Mouse (Mus musculus) heart, postnatal 0 days (tissue): Measurements from ENCODE around the gene Phf21a. TPM values are rescaled to one million over a fixed set of nuclear protein-coding genes. Genes with fewer than 3 reads are reported as not detected.

Experiments
- ATAC-seq: fragments of 200-750 bp; cut with Nextera tagmentation; 2 replicates; pipeline ENCODE4 v1.8.0; 2017; ENCODE audit warnings: low read depth, moderate number of reproducible peaks, moderate library complexity; ENCODE audit not compliant: insufficient read depth
- DNase-seq: peaks from one replicate; pipeline ENCODE4 v3.0.0-alpha.2; 2016; ENCODE audit warnings: low spot score
- H3K27ac ChIP-seq: fragments of 300-500 bp; sonication (generic); 2 replicates; pipeline ENCODE4 v1.5.1; 2014; ENCODE audit warnings: low read depth, mild to moderate bottlenecking
- H3K27me3 ChIP-seq: fragments of 300-500 bp; sonication (generic); 2 replicates; pipeline ENCODE4 v1.6.1; 2014; ENCODE audit warnings: low read length, mixed read lengths; ENCODE audit not compliant: control insufficient read depth, insufficient read depth
- H3K36me3 ChIP-seq: fragments of 300-500 bp; sonication (generic); replicated peaks from 2 replicates; pipeline ENCODE4 v1.6.1; 2014; ENCODE audit warnings: low read length, mixed read lengths; ENCODE audit not compliant: control insufficient read depth, insufficient read depth
- H3K4me1 ChIP-seq: fragments of 300-500 bp; sonication (generic); 2 replicates; pipeline ENCODE4 v1.6.1; 2014; ENCODE audit warnings: antibody characterized with exemption; ENCODE audit not compliant: control insufficient read depth, insufficient read depth
- H3K4me2 ChIP-seq: fragments of 300-500 bp; sonication (generic); 2 replicates; pipeline ENCODE4 v1.6.1; 2014; ENCODE audit warnings: low read depth, mild to moderate bottlenecking, low read length, moderate library complexity
- H3K4me3 ChIP-seq: fragments of 300-500 bp; sonication (generic); 2 replicates; pipeline ENCODE4 v1.5.1; 2014; ENCODE audit warnings: low read depth, low read length
- H3K9ac ChIP-seq: fragments of 300-500 bp; sonication (generic); replicated peaks from 2 replicates; pipeline ENCODE4 v1.6.1; 2014; ENCODE audit warnings: low read depth, low read length, mixed read lengths
- H3K9me3 ChIP-seq: fragments of 300-500 bp; sonication (generic); replicated peaks from 2 replicates; pipeline ENCODE4 v1.6.1; 2016; ENCODE audit warnings: low read length; ENCODE audit not compliant: control insufficient read depth
- CTCF ChIP-seq: IDR thresholded peaks from 2 replicates; pipeline ENCODE4 v1.5.1; 2016; ENCODE audit warnings: antibody characterized with exemption, control low read depth, low read depth
- EP300 ChIP-seq: IDR thresholded peaks from 2 replicates; pipeline ENCODE4 v1.6.1; 2016; ENCODE audit warnings: antibody characterized with exemption, low read depth
- WGBS: fragments of 180-500 bp; shearing (Covaris S2); extraction: QIAGEN DNeasy Blood & Tissue Kit; methylation state at CpG from one replicate; pipeline ENCODE4 v1.1.7; 2014; 5-methylcytosine and 5-hydroxymethylcytosine counted together
- polyA plus RNA-seq: library from polyadenylated mRNA; unstranded; fragments of >200 nt; fragmentation: Nextera tagmentation; extraction: Ambion mirVana; gene quantifications from 2 replicates; pipeline ENCODE4 v1.2.1, GENCODE M21; 2015
- total RNA-seq: library from RNA; depleted of rRNA; stranded (reverse); fragments of >200 nt; gene quantifications from 2 replicates; pipeline ENCODE4 v1.2.3, GENCODE M21; 2014; ENCODE audit warnings: low replicate concordance

Phf21a gene
- total and polyA plus RNA-seq, 2 experiments from 2014 or later = 9.9 to 41.0 TPM

DNA sequence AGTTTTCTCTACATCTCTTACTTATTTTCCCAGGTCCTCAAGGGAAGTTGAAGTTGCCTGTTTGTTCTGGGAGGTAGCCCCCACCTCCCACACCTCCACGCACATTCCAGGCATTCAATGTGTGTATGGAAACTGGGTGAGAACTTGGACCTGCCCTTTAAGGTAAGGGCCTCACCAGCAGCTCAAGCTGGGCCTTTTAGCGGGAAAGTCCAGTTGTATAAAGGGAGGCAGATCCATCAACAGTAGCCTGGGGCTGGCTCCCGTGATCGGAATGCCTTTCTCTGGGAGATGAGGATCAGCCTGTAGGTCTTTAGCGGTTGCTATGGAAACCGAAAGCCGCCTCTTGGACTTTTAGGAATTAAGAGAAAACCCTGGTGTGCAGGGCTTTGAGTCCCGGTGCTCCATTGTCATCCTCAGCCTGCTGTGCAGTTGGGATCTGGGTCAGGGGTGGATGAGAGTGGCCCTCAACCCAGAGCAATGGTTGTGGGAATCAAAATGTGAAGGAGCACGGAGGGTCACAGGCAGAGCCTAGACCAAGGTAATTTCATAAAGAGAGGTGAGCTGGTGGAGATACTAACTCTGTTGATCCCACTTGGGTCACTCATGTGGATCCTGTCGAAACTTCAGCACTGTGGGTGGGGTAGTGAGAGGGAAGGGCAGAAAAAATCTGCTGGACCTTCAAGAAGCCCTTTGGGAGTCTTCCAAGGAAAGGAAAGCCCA lies 279.2 kb downstream of the Phf21a start:
- Histone ChIP-seq H3K27ac (no peak overlapping the region), H3K9me3 (no peaks in the 10 kb centered on the region), H3K27me3 (peaks cover 40% of the 10 kb centered on the region), H3K4me2 (no peak overlapping the region), H3K4me1 (peaks cover 16% of the 10 kb centered on the region; the same call in 1 of the 2 replicates), H3K9ac (no peak overlapping the region), H3K36me3 (0 out of 2 replicates have a peak, but pooled peaks cover 2% of the 10 kb centered on the region), H3K4me3 (no peak overlapping the region)
- ATAC-seq (no peak), DNase-seq (no peak)
- TF ChIP-seq EP300 = no peak
- no peak for TF ChIP-seq CTCF
- 41% methylated on average over 10 of the region's 10 CpGs for WGBS

DNA sequence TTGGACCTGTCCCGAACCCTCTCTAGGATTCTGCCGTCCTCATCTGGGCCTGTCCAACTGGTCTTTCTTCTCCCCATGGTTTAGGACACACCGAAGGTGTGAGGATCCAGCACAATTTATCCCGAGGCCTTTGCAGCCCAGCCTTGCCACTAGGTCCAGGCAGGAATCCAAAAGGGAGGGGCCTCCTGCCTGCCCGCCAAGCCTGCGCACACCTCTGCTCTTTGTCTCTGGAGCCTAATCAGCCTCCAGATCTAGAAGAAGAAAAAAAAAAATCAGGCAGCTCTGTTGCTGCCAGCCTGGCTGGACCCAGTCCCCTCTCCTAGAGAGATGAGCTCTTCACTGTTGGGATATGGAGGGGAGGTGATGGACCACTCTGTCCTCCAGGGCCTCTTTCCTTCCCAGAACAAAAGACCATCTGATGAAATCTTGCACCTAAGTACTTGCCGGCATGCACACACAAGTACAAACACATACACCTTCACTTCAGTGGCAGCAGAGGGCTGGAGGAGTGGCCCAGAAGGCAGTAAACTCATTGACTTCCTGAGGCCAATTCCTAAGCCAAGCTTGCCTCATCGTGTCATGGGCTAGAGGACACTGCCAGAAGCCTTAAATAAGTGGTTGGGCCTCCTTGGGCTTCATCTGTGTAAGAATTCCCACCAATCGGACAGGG lies 280.0 kb downstream of the Phf21a start:
- Histone ChIP-seq H3K9me3 (no peaks in the 10 kb centered on the region), H3K4me2 (no peak overlapping the region), H3K4me1 (peaks cover 16% of the 10 kb centered on the region; the same call in 1 of the 2 replicates), H3K27me3 (peaks cover 40% of the 10 kb centered on the region), H3K4me3 (no peak overlapping the region), H3K27ac (no peak overlapping the region), H3K36me3 (peaks cover 10% of the 10 kb centered on the region), H3K9ac (no peak overlapping the region)
- TF ChIP-seq CTCF (no peak), EP300 (no peak)
- 71% methylated on average over 9 of the region's 9 CpGs for WGBS
- no peak for DNase-seq
- no peak for ATAC-seq

DNA sequence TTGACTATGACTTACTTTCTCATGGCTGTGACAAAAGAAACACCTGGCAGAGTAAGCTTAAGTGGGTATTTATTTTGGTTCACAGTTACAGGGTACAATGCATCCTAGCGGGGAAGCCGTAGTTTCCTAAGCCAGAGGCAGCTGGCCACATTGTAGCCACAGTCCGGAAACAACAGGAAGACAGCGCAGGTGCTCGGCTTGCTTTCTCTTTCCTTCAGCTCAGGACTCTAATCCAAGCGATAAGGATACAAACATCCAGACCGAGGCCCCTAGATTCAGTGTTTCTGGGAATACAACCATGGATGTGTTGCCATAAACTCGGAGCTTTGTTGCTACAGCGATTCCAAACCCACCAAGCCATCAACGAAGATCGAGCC lies 280.5 kb downstream of the Phf21a start:
- DNase-seq (no peak), ATAC-seq (no peak)
- H3K27me3 ChIP-seq = peaks cover 40% of the 10 kb centered on the region
- WGBS = 75% methylated on average over 11 of the region's 11 CpGs
- no peak overlapping the region for H3K9ac ChIP-seq
- H3K9me3 ChIP-seq = no peaks in the 10 kb centered on the region
- TF ChIP-seq CTCF (no peak), EP300 (no peak)
- no peak overlapping the region for H3K4me2 ChIP-seq
- H3K4me1 ChIP-seq = peaks cover 16% of the 10 kb centered on the region; the same call in 1 of the 2 replicates
- no peak overlapping the region for H3K4me3 ChIP-seq
- no peak overlapping the region for H3K27ac ChIP-seq
- peaks cover 15% of the 10 kb centered on the region for H3K36me3 ChIP-seq

DNA sequence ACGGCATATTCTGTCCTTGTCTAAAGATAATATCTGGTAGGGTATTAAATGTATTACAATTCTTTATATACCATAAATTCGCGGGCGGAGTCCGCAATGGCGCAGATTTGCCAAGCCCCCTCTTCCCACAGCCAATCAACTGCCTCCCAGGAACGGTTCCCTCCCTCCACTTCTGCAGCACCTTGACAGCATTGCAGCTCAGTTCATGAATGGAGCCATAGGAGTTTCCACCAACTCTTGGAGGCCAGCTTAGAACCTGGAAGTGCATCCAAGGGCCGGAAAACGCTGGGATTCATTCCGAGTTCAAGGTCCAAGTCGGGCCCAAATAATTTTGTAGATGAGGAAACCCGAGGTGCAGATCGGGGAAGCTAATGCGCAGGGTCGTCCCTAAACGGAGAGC lies 281.6 kb downstream of the Phf21a start, which contains the start of the genes Pex16 and Large2:
TSS of gene Pex16 (plus strand) at position 163 of the 400 bp plus-strand sequence.
TSS of gene Large2 (minus strand) at position 356 of the 400 bp plus-strand sequence.
- peaks cover 16% of the 10 kb centered on the region; the same call in 1 of the 2 replicates for H3K4me1 ChIP-seq
- TF ChIP-seq EP300 = no peak
- no peak for TF ChIP-seq CTCF
- ATAC-seq (peak; percentile 21; the same call in 1 of the 2 replicates), DNase-seq (peak; percentile 28)
- H3K27me3 ChIP-seq = peaks cover 30% of the 10 kb centered on the region
- peak within 1 kb of the TSS; percentile 85 for H3K27ac ChIP-seq
- H3K36me3 ChIP-seq = peaks cover 25% of the 10 kb centered on the region
- peak within 1 kb of the TSS; percentile 83 for H3K4me3 ChIP-seq
- H3K9me3 ChIP-seq = no peaks in the 10 kb centered on the region
- 2% methylated on average over 16 of the region's 16 CpGs for WGBS
- peak within 1 kb of the TSS; percentile 98 for H3K4me2 ChIP-seq
- H3K9ac ChIP-seq = peak within 1 kb of the TSS; percentile 87

DNA sequence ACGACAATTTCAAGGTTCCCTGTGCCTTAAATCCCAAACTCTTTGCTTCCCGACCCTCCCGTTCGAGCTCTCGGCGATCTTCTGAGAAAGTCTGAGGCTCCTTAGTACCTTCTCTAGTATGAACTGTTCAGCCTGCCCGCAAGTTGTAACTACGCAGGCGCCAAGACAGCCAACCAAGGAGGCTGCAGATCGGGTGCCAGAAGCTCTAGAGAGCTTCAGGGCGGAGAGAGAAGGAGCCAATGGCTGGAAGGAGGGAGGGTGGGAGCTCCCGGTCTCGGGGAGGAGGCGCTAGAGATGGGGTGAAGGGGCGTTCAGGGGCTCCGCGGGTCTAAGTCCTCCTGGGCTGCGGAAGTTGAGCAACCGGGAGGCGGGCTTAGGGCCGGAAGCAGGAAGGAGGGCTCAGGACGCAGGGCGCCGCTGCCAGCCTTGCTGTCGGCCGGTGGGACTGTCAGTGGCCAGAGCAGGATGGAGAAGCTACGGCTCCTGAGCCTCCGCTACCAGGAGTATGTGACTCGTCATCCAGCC lies 282.2 kb downstream of the Phf21a start:
- H3K9ac ChIP-seq = peak overlapping the region; percentile 87
- H3K4me2 ChIP-seq = peak overlapping the region; percentile 98
- WGBS = 0% methylated on average over 29 of the region's 29 CpGs
- peak overlapping the region; percentile 83 for H3K4me3 ChIP-seq
- H3K9me3 ChIP-seq = no peaks in the 10 kb centered on the region
- DNase-seq = peak; percentile 100
- H3K27me3 ChIP-seq = peaks cover 23% of the 10 kb centered on the region
- H3K4me1 ChIP-seq = peaks cover 16% of the 10 kb centered on the region; the same call in 1 of the 2 replicates
- TF ChIP-seq EP300 (no peak), CTCF (peak; percentile 1; the same call in 1 of the 2 replicates)
- H3K27ac ChIP-seq = peak overlapping the region; percentile 85
- ATAC-seq = peak; percentile 97
- peaks cover 31% of the 10 kb centered on the region for H3K36me3 ChIP-seq
